Mouse (Mus musculus): ENCODE measurements at regions not wholly inside any gene's neighbourhood (a gene's known extent, or its start where the extent isn't known, plus 50 kb on each side); places are given as distances from the start of the nearest gene placed in this dataset.

GRCm38 (mm10) chr17:84081751-84082352 lies 105.9 kb downstream of the Zfp36l2 start:
- no peak for TF ChIP-seq CTCF (IDR thresholded peaks at IDR 0.05; ENCODE audit: low read depth)
- no peak for TF ChIP-seq EP300 (IDR thresholded peaks at IDR 0.05; ENCODE audit: low read depth)

All from liver, embryonic 14.5 days (tissue).